Mouse (Mus musculus) testis, postnatal 14 days (tissue): ENCODE data around the gene Sv2a.
A peak's percentile ranks its signal among the peaks of the same experiment; 100 is the strongest.

Source experiments
- DNase-seq: peaks from one replicate; pipeline ENCODE4 v3.0.0; 2021; ENCODE audit warnings: low spot score

The Sv2a gene

GRCm38 (mm10) chr3:96180727-96181477, at the start of gene Sv2a:
Gene Sv2a (plus strand): TSS chr3:96181151.
- DNase-seq: peak; percentile 29

GRCm38 (mm10) chr3:96132478-96132877, 48.5 kb upstream of the Sv2a start:
- no peak for DNase-seq

GRCm38 (mm10) chr3:96133327-96133905, 47.5 kb upstream of the Sv2a start:
- DNase-seq: no peak

- DNase-seq: no peak
These were observed 45.9 kb upstream of the Sv2a start for GRCm38 (mm10) chr3:96135011-96135410.

GRCm38 (mm10) chr3:96147950-96148349, 33.0 kb upstream of the Sv2a start:
- no peak for DNase-seq

- DNase-seq: no peak
These were observed 29.1 kb upstream of the Sv2a start for GRCm38 (mm10) chr3:96151836-96152235.

- DNase-seq: no peak
These were observed 28.3 kb upstream of the Sv2a start for GRCm38 (mm10) chr3:96152611-96153010.

- DNase-seq: no peak
These were observed 25.4 kb upstream of the Sv2a start for GRCm38 (mm10) chr3:96155501-96155900.

- no peak for DNase-seq
These were observed 21.1 kb upstream of the Sv2a start for GRCm38 (mm10) chr3:96159820-96160219.

- no peak for DNase-seq
These were observed 20.6 kb upstream of the Sv2a start for GRCm38 (mm10) chr3:96160222-96160802.

- no peak for DNase-seq
These were observed 20.0 kb upstream of the Sv2a start for GRCm38 (mm10) chr3:96160803-96161516.

- DNase-seq: no peak
These were observed 18.8 kb upstream of the Sv2a start, which contains the start of gene Mtmr11 for GRCm38 (mm10) chr3:96161869-96162840. Gene Mtmr11 (plus strand): TSS chr3:96162004.

GRCm38 (mm10) chr3:96163040-96163439, 17.9 kb upstream of the Sv2a start:
- no peak for DNase-seq

GRCm38 (mm10) chr3:96168466-96169158, 12.3 kb upstream of the Sv2a start:
- DNase-seq: no peak

- DNase-seq: no peak
These were observed 10.7 kb upstream of the Sv2a start for GRCm38 (mm10) chr3:96170276-96170675.

- DNase-seq: no peak
These were observed 9.9 kb upstream of the Sv2a start for GRCm38 (mm10) chr3:96170976-96171545.

- DNase-seq: no peak
These were observed 9.3 kb upstream of the Sv2a start for GRCm38 (mm10) chr3:96171583-96172196.

GRCm38 (mm10) chr3:96172197-96173178, 8.5 kb upstream of the Sv2a start, which contains the start of gene Sf3b4:
Gene Sf3b4 (plus strand): TSS chr3:96172332.
- peak; percentile 87 for DNase-seq

GRCm38 (mm10) chr3:96173185-96173584, 7.8 kb upstream of the Sv2a start:
- no peak for DNase-seq
